Mouse (Mus musculus): ENCODE results near the gene Pdia5. TPM values are rescaled to one million over a fixed set of nuclear protein-coding genes. Genes with fewer than 3 reads are reported as not detected.

Gene Pdia5
- polyA plus RNA-seq, 1 experiment from 2014 or later: 23.0 TPM

GRCm38 (mm10) chr16:35457488-35457887 lies 33.2 kb downstream of the Pdia5 start:
- Histone ChIP-seq H3K27ac (no peak overlapping the region), H3K36me3 (peaks cover 72% of the 10 kb centered on the region), H3K27me3 (ENCODE audit: insufficient read depth, poor library complexity, severe bottlenecking) (no peaks in the 10 kb centered on the region), H3K4me3 (no peak overlapping the region), H3K4me1 (replicated peaks) (peaks cover 7% of the 10 kb centered on the region), H3K9me3 (no peaks in the 10 kb centered on the region)
- 88% methylated on average over 8 of the region's 8 CpGs for WGBS
- DNase-seq (ENCODE audit: low spot score): no peak

DNA sequence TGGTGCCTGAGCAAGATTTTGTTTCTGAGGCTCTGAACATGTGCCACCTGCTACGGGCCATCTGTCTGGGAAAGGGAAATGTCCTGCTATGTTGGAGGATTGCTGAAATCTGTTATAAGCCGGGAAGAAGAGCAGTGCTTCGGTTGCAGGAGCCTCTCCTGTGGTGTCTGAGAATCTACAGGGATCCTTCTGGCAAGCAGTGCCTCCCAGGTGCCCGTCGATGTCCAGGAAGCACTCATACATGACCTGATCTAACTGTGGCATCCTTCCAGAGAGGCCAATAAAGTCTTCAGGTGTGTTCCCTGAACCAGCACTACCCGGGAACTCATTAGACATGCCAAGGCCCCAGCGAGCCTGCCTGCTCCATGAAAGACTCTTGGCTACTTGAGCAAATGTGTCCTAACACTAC lies 33.7 kb downstream of the Pdia5 start:
- H3K4me3 ChIP-seq: no peak overlapping the region
- peaks cover 67% of the 10 kb centered on the region for H3K36me3 ChIP-seq
- no peak overlapping the region for H3K27ac ChIP-seq
- whole genome bisulfite sequencing: 93% methylated on average over 7 of the region's 7 CpGs
- no peaks in the 10 kb centered on the region for H3K9me3 ChIP-seq
- H3K4me1 ChIP-seq (replicated peaks): peaks cover 7% of the 10 kb centered on the region
- DNase-seq (ENCODE audit: low spot score): no peak
- H3K27me3 ChIP-seq (ENCODE audit: insufficient read depth, poor library complexity, severe bottlenecking): no peaks in the 10 kb centered on the region

- Histone ChIP-seq H3K36me3 (peaks cover 60% of the 10 kb centered on the region), H3K4me1 (replicated peaks) (peaks cover 7% of the 10 kb centered on the region), H3K27me3 (ENCODE audit: insufficient read depth, poor library complexity, severe bottlenecking) (no peaks in the 10 kb centered on the region), H3K4me3 (no peak overlapping the region), H3K27ac (no peak overlapping the region), H3K9me3 (no peaks in the 10 kb centered on the region)
- DNase-seq (ENCODE audit: low spot score): no peak
- WGBS: 94% methylated on average over 9 of the region's 9 CpGs
Observed at GRCm38 (mm10) chr16:35456305-35456704, 34.4 kb downstream of the Pdia5 start.

DNA sequence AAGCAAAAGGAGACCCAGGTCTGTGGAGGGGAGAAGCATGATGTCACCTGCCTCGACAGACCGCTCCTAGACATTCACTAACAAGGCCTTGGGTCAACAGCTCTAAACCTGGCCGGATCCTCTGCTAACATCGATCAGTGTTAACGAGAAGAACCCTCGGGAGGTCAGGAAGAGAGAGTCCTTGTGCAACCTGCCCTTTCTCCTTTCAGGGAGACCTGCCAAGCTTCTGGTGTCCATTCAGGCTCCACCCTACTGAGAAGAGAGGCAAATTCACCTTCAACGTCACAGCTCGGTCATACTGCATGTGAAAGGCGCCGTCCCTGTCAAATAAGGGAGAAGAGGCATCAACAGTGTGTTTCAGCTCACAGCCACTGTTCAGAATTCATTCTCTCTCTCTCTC lies 34.9 kb downstream of the Pdia5 start:
- Histone ChIP-seq H3K4me3 (no peak overlapping the region), H3K36me3 (peaks cover 55% of the 10 kb centered on the region), H3K9me3 (no peaks in the 10 kb centered on the region), H3K4me1 (replicated peaks) (peaks cover 7% of the 10 kb centered on the region), H3K27me3 (ENCODE audit: insufficient read depth, poor library complexity, severe bottlenecking) (no peaks in the 10 kb centered on the region), H3K27ac (no peak overlapping the region)
- WGBS: 90% methylated on average over 10 of the region's 10 CpGs
- no peak for DNase-seq (ENCODE audit: low spot score)

DNA sequence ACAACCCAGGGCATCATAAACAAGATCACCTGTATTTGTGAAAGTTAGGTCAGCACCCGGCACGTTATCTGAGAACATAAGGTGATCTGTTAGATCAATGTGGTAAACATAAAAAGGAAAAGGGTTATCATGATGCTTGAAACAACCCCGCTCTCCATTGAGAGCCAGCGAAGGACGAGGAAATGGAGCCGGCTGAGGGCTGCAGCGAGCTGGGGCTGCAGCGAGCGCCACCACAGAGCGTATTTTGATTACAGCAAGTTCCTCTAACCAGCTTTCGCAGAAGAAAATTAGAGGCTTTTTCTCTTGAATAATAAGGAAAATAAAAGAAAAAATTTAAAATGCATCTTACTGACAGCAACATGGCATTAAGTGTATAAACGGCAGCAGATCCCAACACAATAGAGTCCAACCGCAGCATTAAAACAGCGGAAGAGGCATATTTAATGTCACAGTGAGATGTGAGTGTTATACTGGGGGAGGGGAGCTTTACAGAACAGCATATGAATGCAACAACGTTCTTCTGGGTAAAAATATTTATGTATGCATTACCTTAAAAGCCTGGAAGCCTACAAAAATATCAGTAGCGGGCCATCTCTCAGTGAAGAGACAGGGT lies 40.5 kb downstream of the Pdia5 start:
- Histone ChIP-seq H3K4me3 (no peak overlapping the region), H3K27ac (no peak overlapping the region), H3K36me3 (peaks cover 38% of the 10 kb centered on the region), H3K27me3 (ENCODE audit: insufficient read depth, poor library complexity, severe bottlenecking) (no peaks in the 10 kb centered on the region), H3K4me1 (replicated peaks) (0 out of 2 replicates have a peak, but pooled peaks cover 6% of the 10 kb centered on the region), H3K9me3 (no peaks in the 10 kb centered on the region)
- DNase-seq (ENCODE audit: low spot score): no peak
- WGBS: 95% methylated on average over 16 of the region's 16 CpGs

GRCm38 (mm10) chr16:35442026-35442415 lies 48.7 kb downstream of the Pdia5 start:
- H3K4me3 ChIP-seq: no peak overlapping the region
- H3K9me3 ChIP-seq: no peaks in the 10 kb centered on the region
- DNase-seq (ENCODE audit: low spot score): no peak
- no peaks in the 10 kb centered on the region for H3K27me3 ChIP-seq (ENCODE audit: insufficient read depth, poor library complexity, severe bottlenecking)
- peaks cover 42% of the 10 kb centered on the region for H3K36me3 ChIP-seq
- WGBS: 91% methylated on average over 4 of the region's 4 CpGs
- no peaks in the 10 kb centered on the region for H3K4me1 ChIP-seq (replicated peaks)
- H3K27ac ChIP-seq: no peak overlapping the region

DNA sequence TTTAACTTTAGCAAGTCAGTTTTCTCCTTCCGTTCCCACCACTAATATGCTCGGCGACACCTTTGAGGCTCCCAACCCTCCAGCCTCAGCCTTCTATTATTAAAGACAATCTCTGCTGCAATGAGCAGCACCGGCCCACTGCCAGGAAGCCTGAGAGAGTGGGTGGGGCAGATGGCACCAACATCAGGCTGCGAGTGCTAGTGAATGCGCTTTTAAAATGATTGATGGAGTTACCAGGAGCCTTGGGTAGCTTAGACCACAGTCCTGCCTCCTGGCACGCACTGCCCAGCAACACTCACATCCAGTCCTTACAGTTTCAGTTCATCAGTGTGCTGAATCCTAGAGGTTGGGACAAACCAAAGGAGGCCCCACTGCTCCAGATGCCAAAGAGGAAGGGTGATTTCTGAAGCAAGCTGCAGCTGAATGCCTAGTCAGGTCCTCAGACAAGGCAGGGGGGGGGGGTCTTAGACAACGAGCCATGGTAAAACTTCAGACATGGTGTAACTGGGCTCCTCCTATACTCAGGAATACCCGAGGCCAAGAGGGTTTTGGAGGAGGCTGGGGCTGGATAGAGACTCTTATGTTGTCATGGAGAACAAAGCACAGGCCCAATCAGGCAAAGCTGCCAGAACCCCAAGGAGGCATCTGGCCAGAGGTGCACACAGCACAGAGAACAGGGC lies 49.2 kb downstream of the Pdia5 start:
- H3K36me3 ChIP-seq: peaks cover 47% of the 10 kb centered on the region
- H3K4me1 ChIP-seq (replicated peaks): no peaks in the 10 kb centered on the region
- no peaks in the 10 kb centered on the region for H3K27me3 ChIP-seq (ENCODE audit: insufficient read depth, poor library complexity, severe bottlenecking)
- no peak overlapping the region for H3K27ac ChIP-seq
- no peak for DNase-seq (ENCODE audit: low spot score)
- H3K9me3 ChIP-seq: no peaks in the 10 kb centered on the region
- WGBS: 89% methylated on average over 9 of the region's 9 CpGs
- H3K4me3 ChIP-seq: no peak overlapping the region

DNA sequence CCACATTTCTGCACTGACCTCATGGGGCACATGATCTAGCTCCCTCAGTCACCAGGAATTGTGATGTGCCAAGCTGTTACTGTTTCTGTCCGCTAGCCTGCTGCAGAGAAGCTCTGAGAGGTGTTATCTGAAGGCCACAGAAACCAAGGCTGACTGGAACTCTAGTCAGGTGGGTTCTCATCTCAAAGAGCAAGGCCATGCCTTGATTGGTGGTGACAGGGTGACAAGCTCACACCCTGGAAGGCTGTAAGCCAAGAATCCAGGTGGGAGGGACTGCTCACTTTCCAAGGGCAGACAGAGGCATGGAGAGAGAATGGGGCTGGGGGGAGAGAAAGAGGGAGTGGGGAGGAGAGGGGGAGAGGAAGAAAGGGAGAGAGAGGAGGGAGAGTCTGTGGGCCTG lies 51.6 kb downstream of the Pdia5 start:
- H3K4me1 ChIP-seq (replicated peaks): no peaks in the 10 kb centered on the region
- H3K27ac ChIP-seq: no peak overlapping the region
- no peaks in the 10 kb centered on the region for H3K27me3 ChIP-seq (ENCODE audit: insufficient read depth, poor library complexity, severe bottlenecking)
- no peak overlapping the region for H3K4me3 ChIP-seq
- WGBS: 92% methylated on average over 1 of the region's 1 CpGs
- peaks cover 68% of the 10 kb centered on the region for H3K36me3 ChIP-seq
- no peak for DNase-seq (ENCODE audit: low spot score)
- H3K9me3 ChIP-seq: no peaks in the 10 kb centered on the region

DNA sequence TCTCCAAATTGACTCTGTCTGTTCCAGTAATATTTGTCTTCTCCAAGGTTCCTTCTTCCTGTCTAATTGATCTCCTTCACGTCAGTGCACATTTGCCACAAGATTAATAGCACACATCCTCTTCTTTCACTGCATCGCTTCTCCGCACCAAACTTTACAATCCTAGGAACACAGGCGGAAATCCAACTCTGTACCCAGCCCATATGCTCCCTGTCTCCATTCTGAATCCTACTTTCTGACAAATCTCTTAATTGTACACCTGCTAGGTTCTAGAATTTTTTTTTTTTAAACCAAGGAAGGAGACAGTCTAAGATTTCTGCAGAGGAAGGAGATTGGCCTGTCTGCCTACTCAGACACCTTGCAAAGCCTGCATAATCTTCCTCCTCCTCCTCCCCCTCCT lies 59.1 kb downstream of the Pdia5 start:
- H3K27ac ChIP-seq: no peak overlapping the region
- DNase-seq (ENCODE audit: low spot score): no peak
- 95% methylated on average over 4 of the region's 4 CpGs for WGBS

DNA sequence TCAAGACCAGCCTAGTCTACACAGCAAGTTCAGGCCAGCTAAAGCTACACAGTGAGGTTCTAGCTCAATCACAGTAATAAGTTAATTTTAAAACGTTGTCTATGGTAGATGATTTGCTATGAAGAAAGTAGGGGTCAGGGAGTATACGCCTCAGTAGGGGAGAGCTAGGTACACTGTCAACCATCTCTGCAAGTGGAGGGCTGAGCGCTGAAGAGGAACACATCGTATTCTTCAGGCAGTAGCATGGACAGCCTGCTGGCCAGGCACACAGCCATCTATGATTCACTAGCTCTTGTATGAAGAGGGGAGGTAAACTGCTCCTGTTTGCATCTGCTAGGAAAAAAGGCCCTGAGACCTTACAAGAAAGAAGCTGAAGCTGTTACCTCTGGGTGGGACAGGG lies 65.7 kb downstream of the Pdia5 start:
- Histone ChIP-seq H3K27ac (no peak overlapping the region), H3K27me3 (ENCODE audit: insufficient read depth, poor library complexity, severe bottlenecking) (no peaks in the 10 kb centered on the region), H3K36me3 (peaks cover 27% of the 10 kb centered on the region), H3K4me1 (replicated peaks) (peaks cover 14% of the 10 kb centered on the region), H3K9me3 (no peaks in the 10 kb centered on the region), H3K4me3 (no peak overlapping the region)
- no peak for DNase-seq (ENCODE audit: low spot score)
- 88% methylated on average over 4 of the region's 4 CpGs for WGBS

More for the DNA sequence above, 59.1 kb downstream of the Pdia5 start:
- Histone ChIP-seq H3K9me3 (no peaks in the 10 kb centered on the region), H3K4me1 (replicated peaks) (0 out of 2 replicates have a peak, but pooled peaks cover 6% of the 10 kb centered on the region), H3K4me3 (no peak overlapping the region), H3K36me3 (peaks cover 58% of the 10 kb centered on the region), H3K27me3 (ENCODE audit: insufficient read depth, poor library complexity, severe bottlenecking) (no peaks in the 10 kb centered on the region)

DNA sequence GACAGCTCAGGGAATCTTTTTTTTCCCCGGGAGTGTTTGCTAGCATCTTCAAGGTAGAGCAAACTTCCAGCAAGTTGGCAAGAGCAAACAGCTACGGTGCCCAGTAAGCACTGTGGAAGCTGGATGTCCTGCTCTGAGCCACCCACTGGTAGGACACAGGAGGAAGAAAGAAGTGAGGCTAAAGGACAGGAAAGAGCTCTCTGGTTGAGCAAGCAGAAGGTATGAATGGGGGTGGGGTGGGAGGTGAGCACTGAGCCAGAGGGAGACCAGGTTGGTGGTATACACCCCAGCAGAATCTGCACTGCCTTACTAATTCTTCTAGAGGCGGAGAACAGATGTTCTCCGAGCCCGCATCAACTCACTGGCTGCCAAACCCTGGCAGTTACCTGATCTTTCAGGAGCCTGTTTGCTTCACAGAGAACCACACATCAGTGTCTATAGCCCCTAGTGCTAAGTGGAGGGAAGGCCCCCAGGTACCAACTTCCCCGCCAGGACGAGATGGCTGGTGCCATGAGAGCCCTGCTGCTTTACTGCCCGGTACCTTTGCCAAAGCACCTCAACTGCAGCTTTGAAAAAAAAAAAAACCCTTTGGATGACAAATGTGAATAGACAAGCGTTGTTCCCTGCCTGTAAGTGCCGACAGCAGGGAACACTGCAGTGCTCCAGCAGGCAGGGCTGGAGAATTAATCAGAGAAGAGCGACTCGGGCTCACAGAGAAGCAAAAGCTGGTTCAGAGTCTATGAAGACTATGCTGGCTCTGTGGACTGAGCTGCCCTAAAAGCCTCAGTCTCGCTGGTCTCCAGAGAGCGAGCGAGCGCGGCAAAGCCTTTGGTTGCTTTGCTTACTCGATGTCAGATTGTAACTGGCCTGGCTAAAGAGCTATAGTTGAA lies 67.2 kb downstream of the Pdia5 start:
- peaks cover 14% of the 10 kb centered on the region for H3K4me1 ChIP-seq (replicated peaks)
- H3K4me3 ChIP-seq: no peak overlapping the region
- peaks cover 14% of the 10 kb centered on the region for H3K36me3 ChIP-seq
- H3K27ac ChIP-seq: peak overlapping the region; percentile 40; the same call in 1 of the 2 replicates
- WGBS: 61% methylated on average over 18 of the region's 18 CpGs
- H3K9me3 ChIP-seq: no peaks in the 10 kb centered on the region
- DNase-seq (ENCODE audit: low spot score): no peak
- no peaks in the 10 kb centered on the region for H3K27me3 ChIP-seq (ENCODE audit: insufficient read depth, poor library complexity, severe bottlenecking)

- DNase-seq (ENCODE audit: low spot score): no peak
- peaks cover 11% of the 10 kb centered on the region for H3K36me3 ChIP-seq
- no peak overlapping the region for H3K27ac ChIP-seq
- no peaks in the 10 kb centered on the region for H3K27me3 ChIP-seq (ENCODE audit: insufficient read depth, poor library complexity, severe bottlenecking)
- no peak overlapping the region for H3K4me3 ChIP-seq
- H3K4me1 ChIP-seq (replicated peaks): peaks cover 14% of the 10 kb centered on the region
- H3K9me3 ChIP-seq: no peaks in the 10 kb centered on the region
- whole genome bisulfite sequencing: 88% methylated on average over 8 of the region's 8 CpGs
Observed at GRCm38 (mm10) chr16:35422705-35423104, 68.0 kb downstream of the Pdia5 start.

GRCm38 (mm10) chr16:35422141-35422540 lies 68.5 kb downstream of the Pdia5 start:
- Histone ChIP-seq H3K4me1 (replicated peaks) (peaks cover 14% of the 10 kb centered on the region), H3K27ac (no peak overlapping the region), H3K9me3 (no peaks in the 10 kb centered on the region), H3K27me3 (ENCODE audit: insufficient read depth, poor library complexity, severe bottlenecking) (no peaks in the 10 kb centered on the region), H3K36me3 (peaks cover 10% of the 10 kb centered on the region), H3K4me3 (no peak overlapping the region)
- 68% methylated on average over 4 of the region's 4 CpGs for WGBS
- DNase-seq (ENCODE audit: low spot score): peak; percentile 34
